Mouse (Mus musculus) spleen, postnatal 14 days (tissue): Measurements from ENCODE around the gene Cacna1h.

Experiments
- DNase-seq, 2 experiments: peaks; one replicate each; pipeline ENCODE4 v3.0.0; 2021 to 2022; ENCODE audit warnings: low spot score in 2 of 2

Gene Cacna1h

DNA sequence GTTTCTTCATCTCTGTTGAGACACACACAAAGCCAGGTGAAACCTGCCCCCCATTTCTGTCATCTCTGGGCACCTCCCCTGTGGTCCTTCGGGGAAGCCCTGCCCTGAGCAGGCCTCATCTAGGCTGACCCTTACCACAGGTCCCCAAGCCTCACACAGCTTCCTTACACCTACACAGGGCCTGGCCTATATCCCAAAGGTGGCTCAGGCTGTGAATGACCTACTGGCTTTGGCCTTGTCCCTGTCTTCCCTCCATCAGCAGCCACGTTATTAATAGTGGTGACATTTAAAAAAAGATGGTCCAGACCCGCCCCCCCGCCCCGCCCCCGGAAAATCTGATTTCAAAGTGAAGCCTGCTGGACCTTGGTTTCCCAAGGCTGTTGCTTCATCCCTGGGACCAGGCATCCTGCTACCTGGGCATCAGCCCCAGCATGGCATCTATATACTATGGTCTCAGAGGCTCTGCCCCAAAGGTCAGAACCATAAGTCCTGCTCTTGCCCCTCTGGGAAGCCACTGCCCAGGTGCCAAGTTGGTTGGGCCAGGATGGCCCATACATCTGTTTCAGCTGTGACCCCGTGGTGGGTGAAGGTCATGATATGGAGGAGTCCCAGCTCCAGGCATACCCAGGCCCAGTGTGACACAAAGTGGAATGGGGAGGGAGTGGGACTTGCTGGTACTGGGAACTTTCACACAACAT, 25.1 kb downstream of the Cacna1h start:
- no peak for DNase-seq

DNA sequence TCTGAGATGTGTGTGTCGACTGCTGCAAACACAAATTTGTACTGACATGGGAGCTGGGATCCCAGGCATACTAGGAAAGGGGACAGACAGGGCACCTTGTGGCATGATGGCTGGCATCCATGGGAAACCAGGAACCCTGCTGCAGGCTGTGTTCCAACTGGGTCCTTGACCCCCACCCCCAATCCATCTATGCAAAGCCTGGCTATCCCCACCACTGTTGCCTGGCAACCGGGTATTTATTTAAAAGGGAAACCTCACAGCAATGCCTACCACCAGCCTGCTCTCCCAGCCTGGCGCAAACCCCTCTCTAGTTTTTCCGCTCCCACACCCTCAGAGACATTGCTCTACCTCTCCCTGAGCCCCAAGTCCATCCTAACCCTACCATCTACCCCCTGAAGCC, 26.2 kb downstream of the Cacna1h start:
- DNase-seq: no peak

DNA sequence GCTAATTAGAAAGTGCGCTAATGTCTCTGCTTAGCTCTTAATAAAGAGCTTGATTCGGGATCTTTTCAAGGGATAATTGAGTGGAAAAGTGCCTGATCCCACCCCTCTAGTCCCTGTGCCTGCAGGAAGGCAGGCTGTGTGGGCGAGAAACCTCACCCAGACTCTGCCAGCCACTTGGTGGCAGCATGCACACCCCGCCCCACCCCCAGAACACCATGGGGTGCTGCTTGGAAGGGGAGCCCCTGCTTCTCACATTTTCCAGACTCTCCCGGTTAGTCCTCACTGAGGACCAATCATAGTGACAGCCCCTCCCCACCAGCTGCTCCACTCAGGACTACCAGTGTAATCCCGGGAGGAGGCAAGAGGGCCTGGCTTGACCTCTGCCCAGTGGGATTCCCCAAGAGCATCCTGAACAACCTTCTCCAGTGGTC, 27.6 kb downstream of the Cacna1h start:
- DNase-seq: no peak

DNA sequence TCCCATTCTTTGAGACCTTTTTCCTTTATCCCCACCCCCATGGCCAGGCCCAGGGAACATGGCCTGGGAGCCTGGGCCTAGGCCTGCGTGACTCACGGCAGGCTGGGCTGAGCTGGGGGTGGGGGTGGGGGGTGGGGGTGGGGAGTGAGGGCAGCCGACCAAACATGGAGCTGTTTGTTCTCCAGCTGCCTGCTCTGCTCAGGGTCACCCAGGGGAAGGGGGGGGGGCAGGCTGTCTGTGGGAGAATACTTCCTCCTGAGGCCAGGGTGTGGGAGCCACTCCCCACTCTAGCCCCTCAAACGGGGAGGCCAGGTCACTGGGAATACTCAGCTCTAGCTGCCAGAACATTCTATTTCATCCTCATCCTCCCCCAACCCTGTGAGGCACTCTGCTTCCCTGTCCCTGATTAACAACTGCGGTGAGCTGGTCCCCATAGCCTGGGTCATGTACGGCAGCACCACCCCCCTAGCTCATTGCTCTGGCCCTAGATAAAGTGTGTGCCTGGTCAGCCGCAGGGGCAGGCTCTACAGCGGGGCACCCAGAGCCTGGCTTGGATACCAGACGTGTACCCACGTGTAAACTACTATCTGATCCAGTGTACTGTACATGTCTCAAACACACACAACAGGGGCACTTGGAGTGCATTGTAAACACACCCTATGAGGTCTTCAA, 28.2 kb downstream of the Cacna1h start:
- DNase-seq: no peak

DNA sequence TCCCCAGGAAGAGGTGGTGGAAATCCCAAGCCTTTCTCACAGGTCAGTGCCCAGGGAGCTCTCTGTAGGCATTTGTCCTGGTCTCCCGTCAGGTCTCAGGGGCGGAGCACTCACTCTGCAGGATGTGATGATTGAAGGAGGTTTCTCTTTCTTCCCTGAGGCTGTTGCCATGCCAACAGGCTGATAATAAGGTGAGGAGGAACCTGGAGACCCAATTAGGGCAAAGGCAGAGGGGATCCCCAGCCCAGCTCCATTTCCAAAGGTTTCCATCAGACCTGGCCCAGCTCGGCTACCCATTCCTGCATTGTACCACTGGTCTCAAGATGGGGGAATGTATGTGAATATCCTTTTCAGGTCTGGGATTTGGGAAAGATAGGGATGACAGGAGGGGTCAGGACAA, 29.4 kb downstream of the Cacna1h start:
- no peak for DNase-seq

DNA sequence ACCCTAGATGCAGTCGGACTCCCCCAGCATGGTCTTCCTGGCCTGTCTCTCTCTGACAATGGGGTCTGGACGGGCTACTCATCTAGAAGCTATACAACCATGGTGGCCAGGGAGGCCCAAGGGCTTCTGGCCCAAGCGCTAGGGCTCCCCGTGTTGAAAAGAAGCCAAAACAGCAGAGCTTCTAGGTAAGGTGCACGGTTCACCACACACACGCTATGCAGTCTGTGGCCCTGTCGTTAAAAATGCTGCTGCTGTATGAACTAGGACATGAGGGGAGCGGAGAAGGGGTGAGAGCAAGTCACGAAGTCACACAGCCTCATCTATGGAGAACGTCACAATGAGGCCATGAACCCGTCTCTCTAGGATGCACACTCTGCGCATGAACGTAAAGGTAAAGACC, 31.4 kb downstream of the Cacna1h start:
- no peak for DNase-seq

DNA sequence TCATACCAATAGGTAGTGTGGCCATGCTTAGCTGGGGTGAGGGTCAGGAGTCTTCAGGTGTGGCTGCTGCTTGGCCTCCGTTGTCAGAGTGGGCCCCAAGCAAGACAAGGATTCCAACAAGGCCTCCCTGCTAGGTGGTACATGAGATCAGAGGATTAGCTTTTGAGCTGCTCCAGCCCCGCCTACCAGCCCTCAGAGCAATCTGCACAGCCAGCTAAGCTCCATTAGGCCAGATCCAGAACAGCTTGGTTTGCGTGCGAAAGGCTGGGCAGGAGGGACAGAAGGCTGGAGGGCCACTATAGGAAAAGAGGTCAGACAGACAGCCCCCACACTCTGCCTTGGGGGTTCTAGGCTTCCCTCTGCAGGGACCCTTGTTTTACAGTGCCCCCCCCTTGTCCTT, 32.1 kb downstream of the Cacna1h start:
- DNase-seq: no peak

DNA sequence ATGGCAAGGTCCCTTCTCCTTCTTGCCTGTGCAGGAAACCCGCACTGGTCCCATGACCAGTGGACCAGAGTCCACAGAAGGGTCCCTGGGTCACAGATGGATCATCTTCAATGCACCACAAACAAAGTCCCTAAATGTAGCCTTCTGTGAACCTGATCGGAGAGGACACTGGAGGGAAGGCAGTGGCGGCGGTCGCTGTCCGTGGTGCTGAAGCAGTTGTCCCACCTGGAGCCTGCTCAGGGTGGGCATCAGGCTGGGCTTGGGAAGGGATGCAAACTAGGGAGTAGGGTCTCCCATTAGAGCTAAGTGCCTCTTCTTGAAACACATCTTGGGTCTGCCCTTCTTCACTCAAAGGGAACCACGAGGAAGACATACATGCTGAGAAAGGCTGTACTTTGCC, 33.1 kb downstream of the Cacna1h start:
- DNase-seq: peak in 1 of 2 experiments; percentile 18

DNA sequence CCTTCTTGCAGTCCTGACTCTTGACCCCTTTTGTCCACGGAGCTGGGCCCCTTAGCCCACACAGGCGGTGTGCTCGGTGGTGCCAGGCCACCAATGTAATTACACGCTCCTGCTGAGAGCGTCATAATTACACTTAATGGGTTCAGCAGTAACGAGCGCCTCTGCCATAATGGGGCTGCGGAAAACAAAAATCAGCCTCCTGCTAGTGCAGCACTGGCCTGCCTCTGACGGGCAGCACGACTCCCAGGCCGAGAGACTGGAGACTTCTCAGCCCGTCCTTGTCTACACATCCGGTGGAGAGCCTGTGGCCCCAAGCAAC, 35.1 kb downstream of the Cacna1h start:
- DNase-seq: no peak

DNA sequence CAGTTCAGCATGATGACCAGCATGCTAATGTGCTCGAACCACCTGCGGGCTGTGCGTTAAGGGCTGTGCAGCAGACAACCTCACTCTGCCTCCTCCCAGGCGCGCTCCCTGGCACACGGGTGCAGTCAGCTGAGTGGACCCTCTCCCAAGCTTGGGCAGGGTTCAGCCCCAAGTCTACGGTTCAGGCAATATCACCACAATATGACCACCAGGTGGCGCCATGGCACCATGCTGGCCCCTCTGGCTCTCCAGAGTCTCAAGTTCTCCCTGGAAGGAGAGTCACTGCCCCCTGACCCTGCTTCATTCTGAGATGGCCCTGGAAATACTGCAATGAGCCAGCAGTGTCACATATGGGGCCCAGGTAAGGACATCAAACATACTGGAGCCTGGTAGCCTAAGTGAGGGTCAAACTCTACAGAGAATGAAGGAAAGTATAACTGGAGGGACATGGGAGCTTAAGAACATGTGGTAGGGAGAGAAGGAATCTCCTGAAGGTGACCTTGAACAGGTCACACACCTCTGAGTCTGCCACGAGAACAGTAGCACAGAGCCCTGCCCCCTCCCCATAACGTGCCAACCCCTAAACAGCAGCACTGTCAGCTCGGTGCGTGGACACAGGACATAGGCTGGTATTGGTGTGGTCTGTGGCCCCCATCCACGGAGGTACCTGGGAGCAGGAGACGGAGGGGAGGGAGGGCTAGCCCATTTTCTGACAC, 35.6 kb downstream of the Cacna1h start:
- peak; percentile 37 to 65 for DNase-seq

DNA sequence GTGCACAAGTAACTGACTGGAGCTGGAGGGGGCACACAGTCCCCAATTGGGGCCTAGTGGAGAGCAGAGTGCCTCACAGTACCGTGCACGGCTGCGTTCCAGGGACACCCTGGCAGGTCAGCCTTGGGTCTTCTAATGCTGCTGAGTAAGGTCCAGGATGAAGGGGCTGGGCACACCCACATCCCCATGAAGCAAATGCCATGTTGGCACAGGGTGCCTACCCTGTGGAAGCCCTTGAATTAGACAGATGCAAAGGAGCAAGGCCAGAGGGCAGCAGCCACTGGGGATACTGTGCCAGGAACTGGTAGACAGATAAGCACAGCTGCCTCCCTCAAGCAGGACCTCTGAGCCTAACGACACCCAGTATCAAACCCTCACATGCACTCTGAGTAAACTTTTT, 39.1 kb downstream of the Cacna1h start:
- DNase-seq: no peak

DNA sequence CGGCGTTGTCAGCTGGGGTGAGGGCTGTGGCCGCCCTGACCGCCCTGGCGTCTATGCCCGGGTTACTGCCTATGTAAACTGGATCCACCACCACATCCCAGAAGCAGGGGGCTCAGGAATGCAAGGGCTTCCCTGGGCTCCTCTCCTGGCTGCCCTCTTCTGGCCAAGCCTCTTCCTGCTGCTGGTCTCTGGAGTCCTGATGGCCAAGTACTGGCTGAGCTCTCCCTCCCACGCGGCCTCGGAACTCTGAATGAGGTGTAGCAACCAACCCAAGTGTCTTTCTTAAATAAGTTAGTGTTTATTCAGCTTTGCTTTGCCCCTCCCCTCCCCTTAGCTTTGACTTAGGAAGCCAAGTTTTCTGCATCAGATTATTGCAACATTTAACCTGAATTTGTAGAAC, 59.6 kb downstream of the Cacna1h start:
- DNase-seq: no peak

DNA sequence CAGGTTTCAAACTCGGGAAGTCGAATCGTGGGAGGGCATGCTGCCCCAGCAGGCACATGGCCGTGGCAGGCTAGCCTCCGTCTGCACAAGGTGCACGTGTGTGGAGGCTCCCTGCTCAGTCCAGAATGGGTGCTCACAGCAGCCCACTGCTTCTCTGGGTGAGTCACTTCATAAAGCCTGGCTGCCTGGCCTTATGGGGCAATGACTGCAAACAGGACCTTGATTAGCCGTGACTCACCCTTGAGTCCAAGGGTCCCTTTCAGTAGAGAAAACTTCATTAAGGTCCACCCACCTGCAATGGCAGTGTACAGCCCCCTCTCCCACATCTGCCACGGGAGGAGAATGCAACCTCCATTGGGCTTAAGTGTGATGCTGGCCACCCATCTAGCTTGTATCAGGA, 61.1 kb downstream of the Cacna1h start:
- DNase-seq: no peak

DNA sequence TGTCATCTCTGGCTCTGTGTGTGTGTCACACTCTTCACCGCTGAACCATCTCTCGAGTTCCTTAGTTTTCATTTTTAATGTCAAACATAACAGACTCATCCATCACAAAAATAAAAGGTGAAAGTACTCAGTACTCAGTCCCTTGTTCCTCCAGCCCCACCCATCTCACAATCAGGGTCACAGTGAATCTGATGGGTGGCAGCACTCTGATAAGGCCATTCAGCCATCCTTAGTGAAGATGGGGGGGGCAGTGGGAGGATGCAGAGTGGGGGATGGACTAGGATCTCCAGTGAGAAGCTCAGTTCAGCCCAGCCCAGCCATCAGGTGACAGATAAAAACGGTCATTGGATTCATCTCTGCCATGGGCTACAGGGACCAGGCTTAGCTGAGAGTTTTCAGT, 64.6 kb downstream of the Cacna1h start, which contains the start of gene Tpsg1:
Gene Tpsg1 (plus strand): TSS at position 301 of the 400 bp plus-strand sequence.
- DNase-seq: no peak

DNA sequence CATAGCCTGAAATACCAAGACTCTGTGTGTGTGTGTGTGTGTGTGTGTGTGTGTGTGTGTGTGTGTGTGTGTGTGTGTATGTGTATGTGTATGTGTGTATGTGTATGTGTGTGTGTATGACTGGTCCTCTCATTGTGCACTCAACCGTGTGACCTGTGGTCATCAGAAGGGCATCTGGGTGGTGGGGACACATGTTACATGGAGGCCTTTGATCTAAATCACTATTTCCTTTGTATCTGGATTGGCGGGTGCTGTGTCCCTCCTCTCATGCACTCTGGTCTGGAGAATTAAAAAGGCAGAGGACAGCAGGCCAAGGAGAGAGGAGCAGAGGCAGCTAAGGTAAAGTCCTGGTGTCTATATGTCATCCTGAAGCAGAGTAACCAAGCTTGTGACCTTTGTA, 67.6 kb downstream of the Cacna1h start, which contains the start of gene Tpsb2:
Gene Tpsb2 (plus strand): TSS at position 301 of the 400 bp plus-strand sequence.
- DNase-seq: no peak

DNA sequence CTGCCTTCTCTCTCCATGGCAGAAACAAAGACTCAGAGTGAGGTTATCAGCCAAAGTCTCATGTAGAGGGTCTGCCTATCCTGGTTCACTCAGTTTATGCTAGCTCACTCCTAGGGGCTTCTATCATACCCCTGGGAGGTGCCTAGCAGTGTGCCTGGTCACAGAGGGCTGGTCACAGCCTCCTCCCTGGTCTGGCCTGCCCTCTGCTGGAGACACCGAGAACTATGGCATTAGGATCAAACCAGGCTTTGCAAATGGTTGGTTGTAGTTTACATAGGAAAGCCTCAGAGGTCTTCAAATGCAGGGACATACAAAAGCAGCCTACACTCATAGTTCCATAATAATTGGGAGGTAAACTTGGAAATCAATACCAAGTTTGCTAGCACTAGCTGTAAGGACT, 69.9 kb downstream of the Cacna1h start:
- peak in 1 of 2 experiments; percentile 16 for DNase-seq

DNA sequence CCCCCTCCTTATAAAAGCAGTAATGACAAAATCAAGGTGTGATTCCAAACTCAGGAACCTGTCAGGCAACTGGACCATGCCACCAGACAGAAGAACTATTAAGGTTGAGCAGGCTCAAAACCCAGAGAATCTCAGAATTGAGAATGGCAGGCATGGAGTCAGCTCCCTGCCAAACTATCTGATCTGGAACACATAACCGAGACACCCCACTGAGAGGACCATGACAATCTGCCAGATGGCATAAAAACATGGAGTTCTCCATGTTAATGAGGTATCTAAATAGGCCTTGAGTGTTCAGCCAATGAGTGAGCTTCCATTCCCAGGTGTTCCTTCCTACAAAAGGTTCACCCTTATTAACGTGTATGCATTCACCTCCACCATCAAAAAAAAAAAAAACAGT, 72.3 kb downstream of the Cacna1h start:
- DNase-seq: no peak

DNA sequence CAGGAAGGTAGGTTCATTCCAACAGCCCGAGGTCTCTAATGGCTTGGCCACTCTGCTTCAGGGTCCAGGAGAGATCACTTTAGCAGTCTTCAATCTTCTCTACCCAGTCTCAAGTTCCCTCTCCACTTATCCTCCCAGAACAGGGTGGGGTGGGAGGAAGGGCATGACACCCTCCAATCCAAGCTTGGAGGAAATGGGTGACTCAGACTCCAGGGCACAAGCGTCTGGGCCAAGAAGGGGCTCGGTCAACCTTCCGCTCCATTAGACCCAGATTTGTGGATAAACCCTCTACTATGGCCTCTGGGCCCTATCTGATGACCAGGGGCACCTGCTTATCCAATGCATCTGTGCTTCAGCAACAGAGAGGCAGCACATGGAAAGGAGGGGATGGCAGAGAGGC, 88.1 kb downstream of the Cacna1h start, which contains the start of gene Tpsab1:
Gene Tpsab1 (minus strand): TSS at position 101 of the 400 bp plus-strand sequence.
- DNase-seq: no peak

DNA sequence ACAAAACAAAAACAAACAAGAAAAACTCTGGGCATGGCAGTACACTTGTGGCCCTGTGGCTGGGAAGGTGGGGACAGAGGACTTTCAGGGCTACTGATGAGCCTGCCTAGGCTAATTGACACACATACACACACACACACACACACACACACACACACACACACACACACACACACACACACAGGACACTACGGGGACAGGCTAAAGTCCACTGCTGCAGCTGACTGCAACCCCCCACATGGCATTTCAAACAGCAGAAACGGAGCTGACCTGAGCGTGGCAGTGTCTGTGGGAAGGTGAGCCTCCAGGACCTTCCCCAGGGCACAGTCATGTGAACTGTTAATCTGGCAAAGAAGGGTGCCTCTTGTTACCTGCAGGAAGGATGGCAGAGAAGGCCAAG, 92.1 kb downstream of the Cacna1h start:
- no peak for DNase-seq

DNA sequence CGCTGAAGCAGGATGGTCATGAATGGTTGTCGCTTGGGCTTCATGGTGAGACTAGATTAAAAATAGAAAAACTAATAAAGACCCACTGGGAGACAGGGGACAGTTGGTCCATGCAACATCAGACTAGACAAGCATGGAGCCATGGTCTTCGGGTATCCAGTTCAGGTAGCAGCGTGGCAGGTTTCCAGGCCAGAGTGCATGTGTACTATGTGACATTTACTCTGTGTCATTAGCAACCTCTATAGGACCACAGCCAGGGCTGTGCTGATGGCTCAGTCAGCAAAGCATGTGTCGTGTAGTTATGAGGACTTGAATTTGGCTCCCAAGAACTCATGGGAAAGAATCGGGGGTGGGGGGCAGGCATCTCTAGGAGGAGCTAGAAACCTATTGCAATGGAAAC, 93.6 kb downstream of the Cacna1h start:
- DNase-seq: no peak

DNA sequence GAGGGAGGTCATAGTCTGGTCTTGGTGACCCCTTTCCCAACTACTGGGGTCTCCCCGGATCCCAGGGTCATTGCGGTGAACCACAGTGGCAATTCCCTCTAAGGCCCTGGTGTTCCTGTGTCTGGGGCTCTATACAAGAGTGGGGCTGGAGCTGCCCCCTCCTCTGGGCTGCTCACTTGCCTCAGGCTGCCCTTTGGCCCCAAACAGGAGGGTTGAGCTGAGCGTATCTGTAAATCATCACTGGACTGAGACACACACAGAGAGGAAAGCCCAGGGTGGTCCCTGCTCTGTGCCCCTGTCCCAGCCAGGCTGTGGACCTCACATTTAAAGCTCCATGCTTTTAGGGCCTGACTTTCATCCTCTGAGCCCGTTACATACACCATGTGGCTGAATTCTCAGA, 95.4 kb downstream of the Cacna1h start:
- no peak for DNase-seq

DNA sequence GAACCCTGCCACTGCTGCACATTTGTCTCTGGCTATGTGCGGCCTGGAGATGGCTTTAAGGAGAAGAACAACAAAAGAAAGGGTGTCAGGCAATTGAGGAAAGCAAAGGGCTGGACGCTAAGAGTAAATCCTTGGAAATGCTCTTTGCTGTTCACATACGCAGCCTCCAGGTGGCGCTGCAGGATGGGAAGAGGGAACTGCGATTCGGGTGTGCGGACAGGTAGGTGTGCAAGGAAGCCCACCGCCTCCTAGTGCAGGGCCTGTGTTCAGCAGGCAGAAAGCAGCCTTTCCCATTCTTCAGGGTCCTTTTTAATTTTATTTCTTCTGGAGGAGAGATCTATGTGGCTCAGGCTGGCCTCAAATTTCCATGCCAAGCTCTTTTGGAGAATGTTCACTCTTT, 99.6 kb downstream of the Cacna1h start:
- peak in 1 of 2 experiments; percentile 35 for DNase-seq

DNA sequence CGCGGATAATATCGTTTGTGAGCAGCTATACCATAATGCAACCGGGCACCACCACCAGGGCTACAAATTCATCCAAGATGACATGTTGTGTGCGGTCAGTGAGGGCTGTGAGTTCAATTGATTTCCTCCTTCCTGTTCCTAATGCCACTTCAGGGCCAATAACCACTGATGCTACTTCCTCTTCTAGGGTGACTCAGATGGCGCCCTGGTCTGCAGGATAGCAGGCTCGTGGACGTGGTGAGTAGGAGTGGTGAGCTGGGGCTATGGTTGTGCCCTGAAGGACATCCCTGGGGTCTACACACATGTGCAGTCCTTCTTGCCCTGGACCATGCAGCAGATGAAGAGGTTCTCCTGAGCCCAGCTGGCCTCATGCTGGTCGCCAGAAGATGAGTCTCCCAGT, 101.3 kb downstream of the Cacna1h start:
- DNase-seq: no peak
